Comparison of ENCODE assay signal across 18 mouse cellular contexts in the genomic region with DNA sequence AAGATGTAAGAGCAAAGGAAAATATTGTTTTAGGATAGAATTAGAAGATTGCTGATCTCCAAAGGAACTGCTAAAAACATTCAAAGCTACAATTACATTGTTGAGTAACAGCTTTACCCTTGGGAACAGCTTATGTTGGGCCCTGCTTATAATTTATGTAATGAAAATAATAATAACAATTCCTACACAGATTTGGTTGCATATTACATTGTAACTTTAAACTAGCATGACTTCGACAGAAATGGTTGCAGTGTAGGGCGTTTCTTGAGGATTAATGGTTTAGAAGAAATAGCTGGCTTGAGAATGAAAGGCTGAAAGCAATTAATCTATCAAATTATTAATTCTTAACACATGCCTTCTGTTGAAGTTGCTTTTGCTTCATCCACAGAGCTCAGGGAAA.
DNase-seq lines count a peak whose midpoint lies in the region; ATAC-seq and TF ChIP-seq lines count a peak whose summit lies in the region.
"Had no signal": no experiment of that assay in that cellular context is flagged by ENCODE, and none has a peak within 500 bp of the region (broad histone marks: within the 10 kb centered on the region; RNA-seq: fewer than 3 reads in every experiment).

No protein-coding gene starts in this region.

- no peak for TF ChIP-seq CTCF in forebrain, postnatal 0 days (IDR thresholded peaks at IDR 0.05; ENCODE audit: low read depth)
- no peak for TF ChIP-seq CTCF in kidney, postnatal 0 days (IDR thresholded peaks at IDR 0.05; ENCODE audit: low read depth)

- H3K4me1 ChIP-seq in forebrain, embryonic 13.5 days: peaks cover 15% of the 10 kb centered on the region
- peaks cover 6% of the 10 kb centered on the region; the same call in 1 of the 2 replicates for H3K4me1 ChIP-seq in forebrain, postnatal 0 days (ENCODE audit: insufficient read depth)
- H3K4me1 ChIP-seq in kidney, postnatal 0 days (replicated peaks; ENCODE audit: insufficient read depth, low read length): no peaks in the 10 kb centered on the region
- H3K4me1 ChIP-seq in neural tube, embryonic 12.5 days: no peaks in the 10 kb centered on the region
- H3K4me1 ChIP-seq: embryonic facial prominence, embryonic 15.5 days; heart, embryonic 15.5 days; liver, embryonic 12.5 days had no signal

- 22% methylated on average over 2 of the region's 2 CpGs for WGBS in forebrain, embryonic 13.5 days
- WGBS in forebrain, postnatal 0 days: 20% methylated on average over 2 of the region's 2 CpGs
- 21% methylated on average over 2 of the region's 2 CpGs for WGBS in kidney, postnatal 0 days
- WGBS in neural tube, embryonic 12.5 days: 46% methylated on average over 2 of the region's 2 CpGs

- no peaks in the 10 kb centered on the region for H3K9me3 ChIP-seq in forebrain, embryonic 13.5 days (replicated peaks)
- H3K9me3 ChIP-seq in forebrain, postnatal 0 days (ENCODE audit: low read length): no peaks in the 10 kb centered on the region
- no peaks in the 10 kb centered on the region for H3K9me3 ChIP-seq in kidney, postnatal 0 days (replicated peaks; ENCODE audit: low read length)
- H3K9me3 ChIP-seq in neural tube, embryonic 12.5 days: no peaks in the 10 kb centered on the region
- H3K9me3 ChIP-seq: embryonic facial prominence, embryonic 15.5 days; G1E; heart, embryonic 15.5 days; liver, embryonic 12.5 days had no signal

- no peak for DNase-seq in forebrain, postnatal 0 days
- DNase-seq in kidney, postnatal 0 days (ENCODE audit: low spot score): peak; percentile 82
- DNase-seq in kidney, adult 9 months: no peak
- no peak for DNase-seq in neural tube, embryonic 10.5 days (ENCODE audit: extremely low spot score, low spot score)
- DNase-seq in thymus, adult 18-20 months: no peak
- DNase-seq in cerebellum, adult 11 months: no peak
- DNase-seq: adrenal gland, postnatal 10 days; cerebellum, postnatal 10 days; gastrocnemius, postnatal 36 days; right cerebral cortex, postnatal 14 days had no signal

- peak overlapping the region; percentile 25 for H3K4me2 ChIP-seq in forebrain, embryonic 13.5 days
- H3K4me2 ChIP-seq in forebrain, postnatal 0 days (ENCODE audit: low read depth): no peak overlapping the region
- no peak overlapping the region for H3K4me2 ChIP-seq in kidney, postnatal 0 days (ENCODE audit: low read length)
- H3K4me2 ChIP-seq in neural tube, embryonic 12.5 days (replicated peaks): no peak overlapping the region
- H3K4me2 ChIP-seq: embryonic facial prominence, embryonic 15.5 days; heart, embryonic 15.5 days; liver, embryonic 12.5 days had no signal

- ATAC-seq in forebrain, embryonic 13.5 days: peak; percentile 9; the same call in 1 of the 2 replicates
- no peak for ATAC-seq in forebrain, postnatal 0 days
- no peak for ATAC-seq in kidney, postnatal 0 days (replicated peaks; ENCODE audit: low FRiP score, low read depth)
- ATAC-seq in neural tube, embryonic 12.5 days (ENCODE audit: low FRiP score, low read depth): 0 out of 2 replicates have a peak, but pooled peaks have one; percentile 15
- ATAC-seq: activated CD4-positive, CD25-positive, alpha-beta regulatory T cell, adult 4 months; intestine, postnatal 0 days; liver, embryonic 12.5 days had no signal

- peak overlapping the region; percentile 49 for H3K27ac ChIP-seq in forebrain, embryonic 13.5 days
- no peak overlapping the region for H3K27ac ChIP-seq in forebrain, postnatal 0 days (ENCODE audit: low read depth, low read length)
- 0 out of 2 replicates have a peak overlapping the region, but pooled peaks have one; percentile 57 for H3K27ac ChIP-seq in kidney, postnatal 0 days
- H3K27ac ChIP-seq in neural tube, embryonic 12.5 days: no peak overlapping the region
- H3K27ac ChIP-seq: embryonic facial prominence, embryonic 15.5 days; heart, embryonic 15.5 days; liver, embryonic 12.5 days had no signal

- H3K9ac ChIP-seq in forebrain, embryonic 13.5 days: no peak overlapping the region
- H3K9ac ChIP-seq in forebrain, postnatal 0 days: no peak overlapping the region
- H3K9ac ChIP-seq in kidney, postnatal 0 days (ENCODE audit: low read depth, low read length): no peak overlapping the region
- no peak overlapping the region for H3K9ac ChIP-seq in neural tube, embryonic 12.5 days
- H3K9ac ChIP-seq: embryonic facial prominence, embryonic 15.5 days; heart, embryonic 15.5 days; liver, embryonic 12.5 days had no signal

- H3K27me3 ChIP-seq in forebrain, embryonic 13.5 days: no peaks in the 10 kb centered on the region
- no peaks in the 10 kb centered on the region for H3K27me3 ChIP-seq in forebrain, postnatal 0 days (ENCODE audit: insufficient read depth, low read length)
- H3K27me3 ChIP-seq in kidney, postnatal 0 days (ENCODE audit: insufficient read depth, low read length): no peaks in the 10 kb centered on the region
- H3K27me3 ChIP-seq in neural tube, embryonic 12.5 days (replicated peaks): no peaks in the 10 kb centered on the region
- H3K27me3 ChIP-seq: embryonic facial prominence, embryonic 15.5 days; heart, embryonic 15.5 days; liver, embryonic 12.5 days had no signal

- H3K36me3 ChIP-seq in forebrain, embryonic 13.5 days (ENCODE audit: poor library complexity, severe bottlenecking): no peaks in the 10 kb centered on the region
- no peaks in the 10 kb centered on the region for H3K36me3 ChIP-seq in forebrain, postnatal 0 days (ENCODE audit: insufficient read depth)
- no peaks in the 10 kb centered on the region for H3K36me3 ChIP-seq in kidney, postnatal 0 days (ENCODE audit: insufficient read depth, low read length)
- H3K36me3 ChIP-seq in neural tube, embryonic 12.5 days: no peaks in the 10 kb centered on the region
- H3K36me3 ChIP-seq: embryonic facial prominence, embryonic 15.5 days; G1E; heart, embryonic 15.5 days; liver, embryonic 12.5 days had no signal

- no peak overlapping the region for H3K4me3 ChIP-seq in forebrain, embryonic 13.5 days
- no peak overlapping the region for H3K4me3 ChIP-seq in forebrain, postnatal 0 days (ENCODE audit: low read depth, low read length)
- H3K4me3 ChIP-seq in kidney, postnatal 0 days (replicated peaks; ENCODE audit: low read depth, low read length): no peak overlapping the region
- no peak overlapping the region for H3K4me3 ChIP-seq in neural tube, embryonic 12.5 days
- H3K4me3 ChIP-seq: embryonic facial prominence, embryonic 15.5 days; heart, embryonic 15.5 days; liver, embryonic 12.5 days had no signal

Comparison
In these comparisons a context has a peak if more than half of its experiments do, and no peak if none do; other contexts are left out.
1. ATAC-seq: peak in forebrain, embryonic 13.5 days (single experiment) and neural tube, embryonic 12.5 days (single experiment); none in forebrain, postnatal 0 days (single experiment) and kidney, postnatal 0 days (single experiment).
2. H3K27ac ChIP-seq: peak in forebrain, embryonic 13.5 days (single experiment) and kidney, postnatal 0 days (single experiment); none in forebrain, postnatal 0 days (single experiment) and neural tube, embryonic 12.5 days (single experiment).